Mouse (Mus musculus) liver, embryonic 13.5 days (tissue): Measurements from ENCODE around the gene Cldn6. TPM values are rescaled to one million over a fixed set of nuclear protein-coding genes. Genes with fewer than 3 reads are reported as not detected.
A peak's percentile ranks its signal among the peaks of the same experiment; 100 is the strongest.

ENCODE experiments used
- ATAC-seq: fragments of 200-750 bp; cut with Nextera tagmentation; 2 replicates; pipeline ENCODE4 v1.8.0; 2017; ENCODE audit warnings: low read depth, mild to moderate bottlenecking, moderate number of reproducible peaks, moderate library complexity
- DNase-seq: peaks from one replicate; pipeline ENCODE4 v3.0.0; 2022
- H3K27ac ChIP-seq: fragments of 300-500 bp; sonication (generic); 2 replicates; pipeline ENCODE4 v1.5.1; 2015; ENCODE audit warnings: moderate library complexity, mild to moderate bottlenecking, inconsistent platforms
- H3K27me3 ChIP-seq: fragments of 300-500 bp; sonication (generic); 2 replicates; pipeline ENCODE4 v1.6.1; 2015; ENCODE audit warnings: mild to moderate bottlenecking, inconsistent platforms
- H3K36me3 ChIP-seq: fragments of 300-500 bp; sonication (generic); 2 replicates; pipeline ENCODE4 v1.6.1; 2015; ENCODE audit warnings: mild to moderate bottlenecking, inconsistent platforms
- H3K4me1 ChIP-seq: fragments of 300-500 bp; sonication (generic); replicated peaks from 2 replicates; pipeline ENCODE4 v1.6.1; 2015; ENCODE audit warnings: inconsistent platforms
- H3K4me2 ChIP-seq: fragments of 300-500 bp; sonication (generic); 2 replicates; pipeline ENCODE4 v1.6.1; 2015; ENCODE audit warnings: inconsistent platforms, mild to moderate bottlenecking, moderate library complexity
- H3K4me3 ChIP-seq: fragments of 300-500 bp; sonication (generic); replicated peaks from 2 replicates; pipeline ENCODE4 v1.5.1; 2015; ENCODE audit warnings: mild to moderate bottlenecking, inconsistent platforms
- H3K9ac ChIP-seq: fragments of 300-500 bp; sonication (generic); 2 replicates; pipeline ENCODE4 v1.6.1; 2015; ENCODE audit warnings: mild to moderate bottlenecking, inconsistent platforms
- H3K9me3 ChIP-seq: fragments of 300-500 bp; sonication (generic); replicated peaks from 2 replicates; pipeline ENCODE4 v1.6.1; 2016; ENCODE audit warnings: inconsistent platforms
- WGBS: fragments of 180-500 bp; shearing (Covaris S2); methylation state at CpG from one replicate; pipeline ENCODE4 v1.1.7; 2015; ENCODE audit not compliant: insufficient replicate concordance; 5-methylcytosine and 5-hydroxymethylcytosine counted together
- polyA plus RNA-seq: library from polyadenylated mRNA; unstranded; fragments of >200 nt; fragmentation: Nextera tagmentation; extraction: Ambion mirVana; gene quantifications from 2 replicates; pipeline ENCODE4 v1.2.1, GENCODE M21; 2015

The Cldn6 gene
- polyA plus RNA-seq, 1 experiment from 2014 or later: 0.68 TPM

GRCm38 (mm10) chr17:23675564-23676281 lies 3.3 kb upstream of the Cldn6 start:
- Histone ChIP-seq H3K36me3 (no peaks in the 10 kb centered on the region), H3K9me3 (no peaks in the 10 kb centered on the region), H3K4me3 (peak overlapping the region; percentile 63), H3K4me1 (peaks cover 58% of the 10 kb centered on the region), H3K9ac (peak overlapping the region; percentile 67; the same call in 1 of the 2 replicates), H3K4me2 (peak overlapping the region; percentile 89), H3K27me3 (peaks cover 64% of the 10 kb centered on the region), H3K27ac (no peak overlapping the region)
- DNase-seq: no peak
- ATAC-seq: no peak
- WGBS: 10% methylated on average over 15 of the region's 15 CpGs

GRCm38 (mm10) chr17:23676473-23677031 lies 2.5 kb upstream of the Cldn6 start:
- DNase-seq (no peak), ATAC-seq (no peak)
- 2% methylated on average over 37 of the region's 37 CpGs for WGBS
- Histone ChIP-seq H3K9ac (peak overlapping the region; percentile 67), H3K9me3 (no peaks in the 10 kb centered on the region), H3K27ac (no peak overlapping the region), H3K27me3 (peaks cover 72% of the 10 kb centered on the region), H3K4me1 (peaks cover 58% of the 10 kb centered on the region), H3K4me3 (peak overlapping the region; percentile 63), H3K4me2 (peak overlapping the region; percentile 89), H3K36me3 (no peaks in the 10 kb centered on the region)

GRCm38 (mm10) chr17:23677236-23677679 lies 1.8 kb upstream of the Cldn6 start, which contains the start of gene Tnfrsf12a:
Tnfrsf12a (minus strand) TSS chr17:23677468.
- Histone ChIP-seq H3K4me2 (peak within 1 kb of the TSS; percentile 89), H3K36me3 (no peaks in the 10 kb centered on the region), H3K9ac (peak within 1 kb of the TSS; percentile 67), H3K27ac (no peak within 1 kb of the TSS), H3K9me3 (no peaks in the 10 kb centered on the region), H3K4me3 (peak within 1 kb of the TSS; percentile 63), H3K4me1 (peaks cover 58% of the 10 kb centered on the region), H3K27me3 (peaks cover 79% of the 10 kb centered on the region)
- DNase-seq: peak; percentile 76
- peak; percentile 26 for ATAC-seq
- WGBS: under 1% methylated on average over 34 of the region's 34 CpGs

GRCm38 (mm10) chr17:23680336-23680735 lies 1.3 kb downstream of the Cldn6 start:
- no peaks in the 10 kb centered on the region for H3K9me3 ChIP-seq
- H3K4me2 ChIP-seq: no peak overlapping the region
- H3K4me1 ChIP-seq: peaks cover 33% of the 10 kb centered on the region
- no peak overlapping the region for H3K9ac ChIP-seq
- ATAC-seq (no peak), DNase-seq (no peak)
- peaks cover 99% of the 10 kb centered on the region for H3K27me3 ChIP-seq
- no peak overlapping the region for H3K27ac ChIP-seq
- H3K4me3 ChIP-seq: no peak overlapping the region
- 47% methylated on average over 9 of the region's 9 CpGs for WGBS
- no peaks in the 10 kb centered on the region for H3K36me3 ChIP-seq

- no peak for ATAC-seq
- 49% methylated on average over 10 of the region's 10 CpGs for WGBS
Measured at GRCm38 (mm10) chr17:23681086-23681485, 2.0 kb downstream of the Cldn6 start.

GRCm38 (mm10) chr17:23682092-23682491 lies 3.0 kb downstream of the Cldn6 start:
- Histone ChIP-seq H3K9me3 (no peaks in the 10 kb centered on the region), H3K27ac (no peak overlapping the region), H3K36me3 (no peaks in the 10 kb centered on the region), H3K4me1 (peaks cover 15% of the 10 kb centered on the region), H3K9ac (no peak overlapping the region), H3K27me3 (peaks cover 84% of the 10 kb centered on the region), H3K4me3 (no peak overlapping the region), H3K4me2 (no peak overlapping the region)
- DNase-seq: no peak
- ATAC-seq: no peak
- 29% methylated on average over 4 of the region's 4 CpGs for WGBS

More at GRCm38 (mm10) chr17:23681086-23681485, 2.0 kb downstream of the Cldn6 start:
- Histone ChIP-seq H3K4me2 (no peak overlapping the region), H3K4me1 (peaks cover 25% of the 10 kb centered on the region), H3K4me3 (no peak overlapping the region), H3K27me3 (peaks cover 94% of the 10 kb centered on the region), H3K27ac (no peak overlapping the region), H3K9me3 (no peaks in the 10 kb centered on the region), H3K9ac (no peak overlapping the region), H3K36me3 (no peaks in the 10 kb centered on the region)
- no peak for DNase-seq

- no peak for ATAC-seq
Measured at GRCm38 (mm10) chr17:23682530-23682929, 3.5 kb downstream of the Cldn6 start.

GRCm38 (mm10) chr17:23683226-23683625 lies 4.2 kb downstream of the Cldn6 start:
- Histone ChIP-seq H3K9me3 (no peaks in the 10 kb centered on the region), H3K27ac (no peak overlapping the region), H3K9ac (no peak overlapping the region), H3K4me3 (no peak overlapping the region), H3K36me3 (no peaks in the 10 kb centered on the region), H3K4me1 (peaks cover 5% of the 10 kb centered on the region; the same call in 1 of the 2 replicates), H3K27me3 (peaks cover 73% of the 10 kb centered on the region), H3K4me2 (no peak overlapping the region)
- no peak for DNase-seq
- WGBS: 22% methylated on average over 15 of the region's 15 CpGs
- ATAC-seq: 0 out of 2 replicates have a peak, but pooled peaks have one; percentile 20

More at GRCm38 (mm10) chr17:23682530-23682929, 3.5 kb downstream of the Cldn6 start:
- Histone ChIP-seq H3K27ac (no peak overlapping the region), H3K4me2 (no peak overlapping the region), H3K4me3 (no peak overlapping the region), H3K36me3 (no peaks in the 10 kb centered on the region), H3K9me3 (no peaks in the 10 kb centered on the region), H3K4me1 (peaks cover 11% of the 10 kb centered on the region), H3K9ac (no peak overlapping the region), H3K27me3 (peaks cover 80% of the 10 kb centered on the region)
- WGBS: 47% methylated on average over 3 of the region's 3 CpGs
- no peak for DNase-seq

GRCm38 (mm10) chr17:23683856-23684672 lies 5.0 kb downstream of the Cldn6 start, which contains the start of gene Cldn9:
Cldn9 (minus strand) TSS chr17:23684026.
- WGBS: 24% methylated on average over 15 of the region's 15 CpGs
- Histone ChIP-seq H3K27me3 (peaks cover 65% of the 10 kb centered on the region), H3K27ac (no peak within 1 kb of the TSS)

GRCm38 (mm10) chr17:23694491-23694890 lies 15.4 kb downstream of the Cldn6 start:
- no peak overlapping the region for H3K4me3 ChIP-seq
- H3K4me1 ChIP-seq: peaks cover 6% of the 10 kb centered on the region
- H3K9me3 ChIP-seq: no peaks in the 10 kb centered on the region
- no peak for ATAC-seq
- 46% methylated on average over 1 of the region's 1 CpGs for WGBS
- peaks cover 58% of the 10 kb centered on the region for H3K27me3 ChIP-seq
- no peaks in the 10 kb centered on the region for H3K36me3 ChIP-seq
- no peak for DNase-seq
- no peak overlapping the region for H3K27ac ChIP-seq
- no peak overlapping the region for H3K9ac ChIP-seq
- no peak overlapping the region for H3K4me2 ChIP-seq

More at GRCm38 (mm10) chr17:23683856-23684672, 5.0 kb downstream of the Cldn6 start, which contains the start of gene Cldn9:
- Histone ChIP-seq H3K9me3 (no peaks in the 10 kb centered on the region), H3K4me1 (peaks cover 5% of the 10 kb centered on the region; the same call in 1 of the 2 replicates), H3K36me3 (no peaks in the 10 kb centered on the region), H3K4me3 (no peak within 1 kb of the TSS), H3K4me2 (no peak within 1 kb of the TSS), H3K9ac (no peak within 1 kb of the TSS)
- no peak for ATAC-seq
- DNase-seq: no peak

- WGBS: 20% methylated on average over 3 of the region's 3 CpGs
- no peaks in the 10 kb centered on the region for H3K9me3 ChIP-seq
- no peaks in the 10 kb centered on the region for H3K36me3 ChIP-seq
- peaks cover 71% of the 10 kb centered on the region for H3K27me3 ChIP-seq
- H3K4me2 ChIP-seq: no peak overlapping the region
- no peak overlapping the region for H3K27ac ChIP-seq
- peaks cover 10% of the 10 kb centered on the region for H3K4me1 ChIP-seq
- DNase-seq: no peak
- ATAC-seq: no peak
- no peak overlapping the region for H3K9ac ChIP-seq
- no peak overlapping the region for H3K4me3 ChIP-seq
Measured at GRCm38 (mm10) chr17:23695801-23696200, 16.8 kb downstream of the Cldn6 start.
